ENCODE assay signal across 29 mouse cellular contexts in the genomic region with DNA sequence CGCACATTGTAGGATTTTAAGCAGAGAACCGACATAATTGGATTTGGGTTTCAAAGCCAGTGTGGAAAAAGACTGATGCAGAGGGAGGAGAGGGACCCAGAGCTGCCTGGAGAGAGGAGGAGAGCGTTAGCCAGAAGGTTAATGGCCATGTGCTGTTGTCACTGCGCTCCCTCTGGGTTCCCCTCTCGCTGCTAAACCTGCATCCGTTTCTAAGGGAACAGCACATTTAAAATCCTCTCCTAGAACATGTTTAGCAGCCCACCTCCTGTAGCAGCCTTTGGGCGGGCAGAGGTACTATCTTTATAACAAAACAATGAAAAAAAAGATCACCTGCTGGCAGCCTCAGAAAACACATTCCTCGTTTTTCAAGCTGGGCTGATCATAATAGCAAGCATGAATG.
A peak's percentile ranks its signal among the peaks of the same experiment; 100 is the strongest.
DNase-seq lines count a peak whose midpoint lies in the region; ATAC-seq and TF ChIP-seq lines count a peak whose summit lies in the region.
"Had no signal": no experiment of that assay in that cellular context is flagged by ENCODE, and none has a peak within 500 bp of the region (broad histone marks: within the 10 kb centered on the region; RNA-seq: fewer than 3 reads in every experiment).

No protein-coding gene starts in this region.

- 16% methylated on average over 8 of the region's 8 CpGs for WGBS in midbrain, postnatal 0 days
- 31% methylated on average over 8 of the region's 8 CpGs for WGBS in midbrain, embryonic 11.5 days
- 90% methylated on average over 8 of the region's 8 CpGs for WGBS in thymus, adult 2 months

- no peak overlapping the region for H3K4me2 ChIP-seq in midbrain, postnatal 0 days (ENCODE audit: low read depth, low read length, poor library complexity, severe bottlenecking)
- no peak overlapping the region for H3K4me2 ChIP-seq in midbrain, embryonic 11.5 days
- H3K4me2 ChIP-seq: heart, embryonic 12.5 days; hindbrain, embryonic 14.5 days; limb, embryonic 13.5 days; liver, embryonic 11.5 days; lung, embryonic 15.5 days; midbrain, embryonic 13.5 days; neural tube, embryonic 12.5 days had no signal

- H3K27ac ChIP-seq in layer of hippocampus, adult 2 months, result no peak overlapping the region
- H3K27ac ChIP-seq in midbrain, postnatal 0 days (ENCODE audit: low read depth, low read length), result no peak overlapping the region
- no peak overlapping the region for H3K27ac ChIP-seq in midbrain, embryonic 11.5 days (ENCODE audit: low read depth, low read length)
- no peak overlapping the region for H3K27ac ChIP-seq in thymus, adult 2 months (ENCODE audit: control insufficient read depth, insufficient read depth, low read length)
- H3K27ac ChIP-seq: heart, adult 2 months; hindbrain, embryonic 14.5 days; limb, embryonic 13.5 days; lung, embryonic 15.5 days; midbrain, embryonic 13.5 days; neural tube, embryonic 12.5 days; stomach, postnatal 0 days had no signal

- no peak for TF ChIP-seq POLR2A in brain, embryonic 14.5 days (IDR thresholded peaks at IDR 0.05; ENCODE audit: borderline replicate concordance, extremely low read depth, insufficient read depth, insufficient read length, poor library complexity, severe bottlenecking)
- no peak for TF ChIP-seq POLR2A in thymus, adult 2 months (IDR thresholded peaks at IDR 0.05; ENCODE audit: control insufficient read depth, extremely low read depth, insufficient read depth, low read length, poor library complexity)

- DNase-seq in layer of hippocampus, adult 2 months (ENCODE audit: low spot score in 2 of 2), result no peak
- DNase-seq in layer of hippocampus, postnatal 25 days (ENCODE audit: extremely low spot score in 1 of 2, low spot score in 1 of 2), result no peak
- DNase-seq in midbrain, postnatal 0 days (ENCODE audit: low spot score), result peak; percentile 27
- no peak for DNase-seq in midbrain, embryonic 11.5 days (ENCODE audit: low spot score, missing footprints)
- DNase-seq in brain, embryonic 14.5 days (ENCODE audit: low read depth), result peak; percentile 19
- no peak for DNase-seq in thymus, adult 2 months
- DNase-seq: adrenal gland, adult 2 months; adrenal gland, postnatal 36 days; B cell, adult 2 months; cerebellum, adult 9-10 months; cerebellum, postnatal 36 days; heart, adult 2 months; heart, postnatal 4 days; kidney, adult 2 months; kidney, postnatal 36 days; layer of hippocampus, postnatal 36 days; lung, postnatal 36 days had no signal

- no peaks in the 10 kb centered on the region for H3K4me1 ChIP-seq in midbrain, postnatal 0 days (ENCODE audit: insufficient read depth, low read length)
- no peaks in the 10 kb centered on the region for H3K4me1 ChIP-seq in midbrain, embryonic 11.5 days (ENCODE audit: control insufficient read depth, insufficient read depth, low read length)
- no peaks in the 10 kb centered on the region for H3K4me1 ChIP-seq in thymus, adult 2 months (replicated peaks; ENCODE audit: control insufficient read depth, insufficient read depth, low read length)
- H3K4me1 ChIP-seq: limb, embryonic 13.5 days; lung, embryonic 15.5 days; neural tube, embryonic 12.5 days had no signal

- H3K9ac ChIP-seq in midbrain, postnatal 0 days (replicated peaks; ENCODE audit: low read length, poor library complexity, severe bottlenecking), result no peak overlapping the region
- no peak overlapping the region for H3K9ac ChIP-seq in midbrain, embryonic 11.5 days (ENCODE audit: low read length)
- H3K9ac ChIP-seq: heart, embryonic 12.5 days; hindbrain, embryonic 14.5 days; limb, embryonic 13.5 days; lung, embryonic 15.5 days; midbrain, embryonic 13.5 days; neural tube, embryonic 12.5 days had no signal

- no peak for TF ChIP-seq CTCF in layer of hippocampus, adult 2 months (conservative IDR thresholded peaks at IDR 0.05)
- no peak for TF ChIP-seq CTCF in midbrain, postnatal 0 days (IDR thresholded peaks at IDR 0.05)
- no peak for TF ChIP-seq CTCF in brain, embryonic 14.5 days (IDR thresholded peaks at IDR 0.05; ENCODE audit: borderline replicate concordance, extremely low read depth, insufficient read depth, insufficient read length)
- no peak for TF ChIP-seq CTCF in thymus, adult 2 months (IDR thresholded peaks at IDR 0.05; ENCODE audit: borderline replicate concordance, control insufficient read depth, extremely low read depth, insufficient read depth, low read length, poor library complexity)

- no peaks in the 10 kb centered on the region for H3K9me3 ChIP-seq in midbrain, postnatal 0 days (ENCODE audit: low read length)
- H3K9me3 ChIP-seq in midbrain, embryonic 11.5 days (ENCODE audit: control insufficient read depth, low read length), result no peaks in the 10 kb centered on the region
- H3K9me3 ChIP-seq: heart, embryonic 12.5 days; limb, embryonic 13.5 days; lung, embryonic 15.5 days; midbrain, embryonic 13.5 days; neural tube, embryonic 12.5 days had no signal

- no peak for ATAC-seq in midbrain, postnatal 0 days (ENCODE audit: low FRiP score)
- ATAC-seq in midbrain, embryonic 11.5 days (ENCODE audit: low FRiP score), result no peak
- ATAC-seq: activated CD4-positive, CD25-positive, alpha-beta regulatory T cell, adult 4 months; forebrain, embryonic 14.5 days; inflammation-experienced regulatory T-cells, adult 6 months; midbrain, embryonic 13.5 days had no signal

- H3K27me3 ChIP-seq in midbrain, postnatal 0 days (ENCODE audit: insufficient read depth, low read length), result no peaks in the 10 kb centered on the region
- no peaks in the 10 kb centered on the region for H3K27me3 ChIP-seq in midbrain, embryonic 11.5 days (ENCODE audit: control insufficient read depth, insufficient read depth, low read length)
- H3K27me3 ChIP-seq in thymus, adult 2 months (ENCODE audit: control insufficient read depth, insufficient read depth, low read length), result no peaks in the 10 kb centered on the region
- H3K27me3 ChIP-seq: heart, embryonic 12.5 days; limb, embryonic 13.5 days; lung, embryonic 15.5 days; midbrain, embryonic 13.5 days; neural tube, embryonic 12.5 days had no signal

- H3K36me3 ChIP-seq in midbrain, postnatal 0 days (ENCODE audit: insufficient read depth, low read length), result no peaks in the 10 kb centered on the region
- no peaks in the 10 kb centered on the region for H3K36me3 ChIP-seq in midbrain, embryonic 11.5 days (ENCODE audit: control insufficient read depth, insufficient read depth, low read length)
- no peaks in the 10 kb centered on the region for H3K36me3 ChIP-seq in thymus, adult 2 months (ENCODE audit: control insufficient read depth, insufficient read depth, low read length)
- H3K36me3 ChIP-seq: heart, embryonic 12.5 days; limb, embryonic 13.5 days; lung, embryonic 15.5 days; midbrain, embryonic 13.5 days; neural tube, embryonic 12.5 days had no signal

- peak overlapping the region; percentile 15; the same call in 1 of the 2 replicates for H3K4me3 ChIP-seq in layer of hippocampus, adult 2 months
- no peak overlapping the region for H3K4me3 ChIP-seq in midbrain, postnatal 0 days (ENCODE audit: low read depth, low read length)
- H3K4me3 ChIP-seq in midbrain, embryonic 11.5 days (ENCODE audit: low read depth, low read length), result no peak overlapping the region
- no peak overlapping the region for H3K4me3 ChIP-seq in thymus, adult 2 months (ENCODE audit: control insufficient read depth, insufficient read depth, low read length)
- H3K4me3 ChIP-seq: heart, adult 2 months; heart, embryonic 12.5 days; limb, embryonic 13.5 days; lung, embryonic 15.5 days; midbrain, embryonic 13.5 days; myocyte; neural tube, embryonic 12.5 days had no signal

Comparison
In these comparisons a context has a peak if more than half of its experiments do, and no peak if none do; other contexts are left out.
1. DNase-seq: peak in midbrain, postnatal 0 days (single experiment) and brain, embryonic 14.5 days (single experiment); none in layer of hippocampus, adult 2 months (0 of 2), layer of hippocampus, postnatal 25 days (0 of 2), midbrain, embryonic 11.5 days (single experiment) and thymus, adult 2 months (single experiment).